Mouse (Mus musculus) forebrain, embryonic 16.5 days (tissue): Measurements from ENCODE around the gene Elf4. TPM values are rescaled to one million over a fixed set of nuclear protein-coding genes. Genes with fewer than 3 reads are reported as not detected.

Experiments used
- ATAC-seq: fragments of 200-750 bp; cut with Nextera tagmentation; 2 replicates; pipeline ENCODE4 v1.8.0; 2017; ENCODE audit warnings: mild to moderate bottlenecking, moderate library complexity
- H3K27ac ChIP-seq: fragments of 300-500 bp; sonication (generic); 2 replicates; pipeline ENCODE4 v1.5.1; 2014; ENCODE audit warnings: low read length, control low read depth
- H3K27me3 ChIP-seq: fragments of 300-500 bp; sonication (generic); replicated peaks from 2 replicates; pipeline ENCODE4 v1.6.1; 2014; ENCODE audit warnings: low read length; ENCODE audit not compliant: control insufficient read depth, insufficient read depth
- H3K36me3 ChIP-seq: fragments of 300-500 bp; sonication (generic); 2 replicates; pipeline ENCODE4 v1.6.1; 2014; ENCODE audit not compliant: control insufficient read depth, insufficient read depth
- H3K4me1 ChIP-seq: fragments of 300-500 bp; sonication (generic); replicated peaks from 2 replicates; pipeline ENCODE4 v1.6.1; 2014; ENCODE audit warnings: low read length; ENCODE audit not compliant: control insufficient read depth, insufficient read depth
- H3K4me2 ChIP-seq: fragments of 300-500 bp; sonication (generic); 2 replicates; pipeline ENCODE4 v1.6.1; 2014; ENCODE audit warnings: mild to moderate bottlenecking, low read length, control low read depth
- H3K4me3 ChIP-seq: fragments of 300-500 bp; sonication (generic); replicated peaks from 2 replicates; pipeline ENCODE4 v1.5.1; 2014; ENCODE audit warnings: mild to moderate bottlenecking, low read length, control low read depth
- H3K9ac ChIP-seq: fragments of 300-500 bp; sonication (generic); replicated peaks from 2 replicates; pipeline ENCODE4 v1.6.1; 2014; ENCODE audit warnings: low read depth, low read length, control low read depth
- H3K9me3 ChIP-seq: fragments of 300-500 bp; sonication (generic); 2 replicates; pipeline ENCODE4 v1.6.1; 2016; ENCODE audit warnings: low read length; ENCODE audit not compliant: control insufficient read depth
- WGBS: fragments of 180-500 bp; shearing (Covaris S2); extraction: QIAGEN DNeasy Blood & Tissue Kit; methylation state at CpG from one replicate; pipeline ENCODE4 v1.1.7; 2014; 5-methylcytosine and 5-hydroxymethylcytosine counted together
- polyA plus RNA-seq: library from polyadenylated mRNA; unstranded; fragments of >200 nt; fragmentation: Nextera tagmentation; extraction: Ambion mirVana; gene quantifications from 2 replicates; pipeline ENCODE4 v1.2.1, GENCODE M21; 2015

Gene Elf4
- polyA plus RNA-seq, 1 experiment from 2014 or later = 0.57 TPM

- no peak overlapping the region for H3K27ac ChIP-seq
- no peak overlapping the region for H3K4me2 ChIP-seq
- H3K4me1 ChIP-seq = peaks cover 3% of the 10 kb centered on the region; the same call in 1 of the 2 replicates
- no peak overlapping the region for H3K9ac ChIP-seq
- ATAC-seq = no peak
- peaks cover 10% of the 10 kb centered on the region for H3K36me3 ChIP-seq
- H3K9me3 ChIP-seq = no peaks in the 10 kb centered on the region
- 91% methylated on average over 9 of the region's 9 CpGs for WGBS
- H3K4me3 ChIP-seq = no peak overlapping the region
- H3K27me3 ChIP-seq = no peaks in the 10 kb centered on the region
Measured at GRCm38 (mm10) chrX:48367841-48368240, 95.1 kb downstream of the Elf4 start.

GRCm38 (mm10) chrX:48365836-48366577 lies 96.9 kb downstream of the Elf4 start:
- Histone ChIP-seq H3K4me1 (peaks cover 3% of the 10 kb centered on the region; the same call in 1 of the 2 replicates), H3K27me3 (no peaks in the 10 kb centered on the region), H3K36me3 (peaks cover 10% of the 10 kb centered on the region), H3K4me3 (no peak overlapping the region), H3K4me2 (no peak overlapping the region), H3K9ac (no peak overlapping the region), H3K9me3 (no peaks in the 10 kb centered on the region), H3K27ac (no peak overlapping the region)
- WGBS = 35% methylated on average over 15 of the region's 15 CpGs
- ATAC-seq = no peak

Other genes starting within 250 kb of the Elf4 start
- gene Utp14a, start 206.3 kb downstream of the Elf4 start, polyA plus RNA-seq = 17.3 and 20.7 TPM in 2 replicates
- gene Bcorl1, start 121.8 kb downstream of the Elf4 start, polyA plus RNA-seq = 8.4 and 8.5 TPM in 2 replicates
- 47.7 and 52.7 TPM in 2 replicates for gene Aifm1, start 50.4 kb upstream of the Elf4 start, polyA plus RNA-seq
- 89.3 and 101 TPM in 2 replicates for gene Rab33a, start 56.2 kb upstream of the Elf4 start, polyA plus RNA-seq
- gene Zfp280c, start 131.4 kb upstream of the Elf4 start, polyA plus RNA-seq = 12.7 and 13.0 TPM in 2 replicates
- gene Slc25a14, start 160.3 kb upstream of the Elf4 start, polyA plus RNA-seq = 53.3 and 54.6 TPM in 2 replicates
- not detected in 2 replicates for gene Gpr119, start 211.3 kb upstream of the Elf4 start, polyA plus RNA-seq
- 22.6 and 23.3 TPM in 2 replicates for gene Rbmx2, start 231.9 kb upstream of the Elf4 start, polyA plus RNA-seq